Mouse (Mus musculus) heart, embryonic 11.5 days (tissue): Measurements from ENCODE around the gene Edem1. TPM values are rescaled to one million over a fixed set of nuclear protein-coding genes. Genes with fewer than 3 reads are reported as not detected.

Experiments
- ATAC-seq: fragments of 200-750 bp; cut with Nextera tagmentation; replicated peaks from 2 replicates; pipeline ENCODE4 v1.8.0; 2017; ENCODE audit warnings: moderate library complexity; ENCODE audit not compliant: insufficient number of reproducible peaks, low FRiP score, low TSS enrichment
- H3K27ac ChIP-seq: fragments of 300-500 bp; sonication (generic); 2 replicates; pipeline ENCODE4 v1.5.1; 2014; ENCODE audit warnings: mild to moderate bottlenecking, low read depth, low read length
- H3K27me3 ChIP-seq: fragments of 300-500 bp; sonication (generic); 2 replicates; pipeline ENCODE4 v1.6.1; 2014; ENCODE audit warnings: mild to moderate bottlenecking, low read length, mixed read lengths; ENCODE audit not compliant: control insufficient read depth, insufficient read depth
- H3K36me3 ChIP-seq: fragments of 300-500 bp; sonication (generic); 2 replicates; pipeline ENCODE4 v1.6.1; 2014; ENCODE audit warnings: mild to moderate bottlenecking, low read length, moderate library complexity, mixed read lengths; ENCODE audit not compliant: control insufficient read depth, insufficient read depth
- H3K4me1 ChIP-seq: fragments of 300-500 bp; sonication (generic); 2 replicates; pipeline ENCODE4 v1.6.1; 2014; ENCODE audit warnings: low read length; ENCODE audit not compliant: control insufficient read depth, insufficient read depth
- H3K4me2 ChIP-seq: fragments of 300-500 bp; sonication (generic); 2 replicates; pipeline ENCODE4 v1.6.1; 2014; ENCODE audit warnings: mild to moderate bottlenecking, moderate library complexity
- H3K4me3 ChIP-seq: fragments of 300-500 bp; sonication (generic); 2 replicates; pipeline ENCODE4 v1.5.1; 2014; ENCODE audit warnings: low read depth, low read length
- H3K9ac ChIP-seq: fragments of 300-500 bp; sonication (generic); 2 replicates; pipeline ENCODE4 v1.6.1; 2014; ENCODE audit warnings: mild to moderate bottlenecking, low read depth, low read length, moderate library complexity
- H3K9me3 ChIP-seq: fragments of 300-500 bp; sonication (generic); replicated peaks from 2 replicates; pipeline ENCODE4 v1.6.1; 2016; ENCODE audit warnings: low read length; ENCODE audit not compliant: control insufficient read depth
- WGBS: fragments of 180-500 bp; shearing (Covaris S2); extraction: QIAGEN DNeasy Blood & Tissue Kit; methylation state at CpG from one replicate; pipeline ENCODE4 v1.1.7; 2014; ENCODE audit not compliant: insufficient replicate concordance; 5-methylcytosine and 5-hydroxymethylcytosine counted together
- polyA plus RNA-seq: library from polyadenylated mRNA; unstranded; fragments of >200 nt; fragmentation: Nextera tagmentation; extraction: Ambion mirVana; gene quantifications from 2 replicates; pipeline ENCODE4 v1.2.1, GENCODE M21; 2014

Edem1 gene
- polyA plus RNA-seq, 1 experiment from 2014 or later: 18.6 TPM

- H3K4me1 ChIP-seq: no peaks in the 10 kb centered on the region
- H3K9ac ChIP-seq: no peak overlapping the region
- WGBS: 73% methylated on average over 2 of the region's 2 CpGs
- H3K27me3 ChIP-seq: no peaks in the 10 kb centered on the region
- no peak overlapping the region for H3K27ac ChIP-seq
- H3K4me2 ChIP-seq: no peak overlapping the region
- no peak for ATAC-seq
- no peak overlapping the region for H3K4me3 ChIP-seq
- H3K36me3 ChIP-seq: no peaks in the 10 kb centered on the region
- H3K9me3 ChIP-seq: no peaks in the 10 kb centered on the region
Observed at GRCm38 (mm10) chr6:108895129-108895528, 66.7 kb downstream of the Edem1 start.

GRCm38 (mm10) chr6:108895976-108896375 lies 67.5 kb downstream of the Edem1 start:
- WGBS: 79% methylated on average over 3 of the region's 3 CpGs
- Histone ChIP-seq H3K4me2 (no peak overlapping the region), H3K27ac (no peak overlapping the region), H3K4me1 (no peaks in the 10 kb centered on the region), H3K27me3 (no peaks in the 10 kb centered on the region), H3K9ac (no peak overlapping the region), H3K36me3 (no peaks in the 10 kb centered on the region), H3K9me3 (no peaks in the 10 kb centered on the region), H3K4me3 (no peak overlapping the region)
- ATAC-seq: no peak

GRCm38 (mm10) chr6:108896525-108897087 lies 68.2 kb downstream of the Edem1 start:
- Histone ChIP-seq H3K9ac (no peak overlapping the region), H3K27me3 (no peaks in the 10 kb centered on the region), H3K9me3 (no peaks in the 10 kb centered on the region), H3K27ac (no peak overlapping the region), H3K4me3 (no peak overlapping the region), H3K4me1 (no peaks in the 10 kb centered on the region), H3K36me3 (no peaks in the 10 kb centered on the region), H3K4me2 (no peak overlapping the region)
- WGBS: 74% methylated on average over 8 of the region's 8 CpGs
- ATAC-seq: no peak

- H3K4me2 ChIP-seq: no peak overlapping the region
Observed at GRCm38 (mm10) chr6:108899231-108899630, 70.8 kb downstream of the Edem1 start.

GRCm38 (mm10) chr6:108902124-108902523 lies 73.7 kb downstream of the Edem1 start:
- H3K4me2 ChIP-seq: no peak overlapping the region
- H3K4me1 ChIP-seq: no peaks in the 10 kb centered on the region
- no peak overlapping the region for H3K27ac ChIP-seq

More at GRCm38 (mm10) chr6:108899231-108899630, 70.8 kb downstream of the Edem1 start:
- no peaks in the 10 kb centered on the region for H3K9me3 ChIP-seq
- no peak for ATAC-seq
- no peaks in the 10 kb centered on the region for H3K36me3 ChIP-seq
- 59% methylated on average over 2 of the region's 2 CpGs for WGBS
- H3K4me1 ChIP-seq: no peaks in the 10 kb centered on the region
- H3K27me3 ChIP-seq: no peaks in the 10 kb centered on the region
- H3K9ac ChIP-seq: no peak overlapping the region
- H3K27ac ChIP-seq: no peak overlapping the region
- no peak overlapping the region for H3K4me3 ChIP-seq

GRCm38 (mm10) chr6:108903280-108903679 lies 74.8 kb downstream of the Edem1 start:
- Histone ChIP-seq H3K27ac (no peak overlapping the region), H3K4me2 (no peak overlapping the region), H3K4me1 (no peaks in the 10 kb centered on the region), H3K9ac (no peak overlapping the region), H3K9me3 (no peaks in the 10 kb centered on the region), H3K4me3 (no peak overlapping the region), H3K36me3 (no peaks in the 10 kb centered on the region), H3K27me3 (no peaks in the 10 kb centered on the region)
- no peak for ATAC-seq
- WGBS: 74% methylated on average over 4 of the region's 4 CpGs

More at GRCm38 (mm10) chr6:108902124-108902523, 73.7 kb downstream of the Edem1 start:
- no peak overlapping the region for H3K9ac ChIP-seq
- no peaks in the 10 kb centered on the region for H3K36me3 ChIP-seq
- no peak overlapping the region for H3K4me3 ChIP-seq
- H3K27me3 ChIP-seq: no peaks in the 10 kb centered on the region
- ATAC-seq: no peak
- H3K9me3 ChIP-seq: no peaks in the 10 kb centered on the region

- Histone ChIP-seq H3K4me1 (no peaks in the 10 kb centered on the region), H3K27ac (no peak overlapping the region), H3K36me3 (no peaks in the 10 kb centered on the region), H3K4me3 (no peak overlapping the region), H3K9me3 (no peaks in the 10 kb centered on the region), H3K4me2 (no peak overlapping the region), H3K27me3 (no peaks in the 10 kb centered on the region), H3K9ac (no peak overlapping the region)
- ATAC-seq: no peak
- 47% methylated on average over 1 of the region's 1 CpGs for WGBS
Observed at GRCm38 (mm10) chr6:108906539-108906938, 78.1 kb downstream of the Edem1 start.

Other genes with a start within 250 kb of the Edem1 start
- 15.2 and 16.2 TPM in 2 replicates for gene Bhlhe40, start 168.0 kb upstream of the Edem1 start, polyA plus RNA-seq
- 68.4 and 79.3 TPM in 2 replicates for gene Arl8b, start 45.5 kb upstream of the Edem1 start, polyA plus RNA-seq